Mouse (Mus musculus): Measurements from ENCODE around the gene Jmjd1c.

GRCm38 (mm10) chr10:67061367-67061801, 34.5 kb upstream of the Jmjd1c start:
- TF ChIP-seq MAFK (IDR thresholded peaks at IDR 0.05; ENCODE audit: insufficient read depth, low read depth, low read length) (no peak), HCFC1 (IDR thresholded peaks at IDR 0.05; ENCODE audit: borderline replicate concordance, insufficient read depth, low read length) (no peak), ZC3H11A (IDR thresholded peaks at IDR 0.05; ENCODE audit: borderline replicate concordance, low read depth, low read length) (no peak), ZNF384 (IDR thresholded peaks at IDR 0.05; ENCODE audit: low read depth, low read length) (no peak), CHD2 (IDR thresholded peaks at IDR 0.05; ENCODE audit: low read depth, low read length) (no peak)
